Mouse (Mus musculus): ENCODE measurements at regions not wholly inside any gene's neighbourhood (a gene's known extent, or its start where the extent isn't known, plus 50 kb on each side); places are given as distances from the start of the nearest gene placed in this dataset.
"Not testable (repeated sequence)": the region's sequence is repeated elsewhere in the genome, so short reads cannot be mapped to it uniquely, and the experiment has no call there.

- not testable (repeated sequence) for DNase-seq (ENCODE audit: low read depth, low spot score)
Observed at GRCm38 (mm10) chr4:81519151-81519550, 76.5 kb upstream of the Mpdz start.

GRCm38 (mm10) chr4:81514547-81514946 lies 71.9 kb upstream of the Mpdz start:
- DNase-seq (ENCODE audit: low read depth, low spot score): no peak

GRCm38 (mm10) chr4:81512396-81512795 lies 69.8 kb upstream of the Mpdz start:
- DNase-seq (ENCODE audit: low read depth, low spot score): no peak

DNA sequence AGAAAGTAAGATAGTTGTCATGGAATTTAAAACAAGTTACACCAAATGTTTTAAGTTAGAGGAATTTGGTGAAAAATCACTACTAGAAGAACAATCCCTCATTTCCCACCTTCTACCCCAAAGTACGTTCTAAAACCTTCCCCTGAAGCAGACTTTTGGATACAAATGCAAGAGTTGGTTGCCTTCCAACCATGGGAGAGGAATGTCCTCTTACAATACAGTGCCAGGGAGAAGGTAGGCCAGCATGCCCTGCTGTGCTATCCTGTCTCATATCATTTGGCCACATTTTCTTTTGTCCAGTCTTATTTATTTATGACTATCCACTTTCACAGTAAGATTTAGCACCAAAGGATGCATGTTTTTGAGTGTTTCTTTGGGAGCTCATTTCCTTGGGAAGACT lies 66.2 kb upstream of the Mpdz start:
- no peak for DNase-seq (ENCODE audit: low read depth, low spot score)

DNA sequence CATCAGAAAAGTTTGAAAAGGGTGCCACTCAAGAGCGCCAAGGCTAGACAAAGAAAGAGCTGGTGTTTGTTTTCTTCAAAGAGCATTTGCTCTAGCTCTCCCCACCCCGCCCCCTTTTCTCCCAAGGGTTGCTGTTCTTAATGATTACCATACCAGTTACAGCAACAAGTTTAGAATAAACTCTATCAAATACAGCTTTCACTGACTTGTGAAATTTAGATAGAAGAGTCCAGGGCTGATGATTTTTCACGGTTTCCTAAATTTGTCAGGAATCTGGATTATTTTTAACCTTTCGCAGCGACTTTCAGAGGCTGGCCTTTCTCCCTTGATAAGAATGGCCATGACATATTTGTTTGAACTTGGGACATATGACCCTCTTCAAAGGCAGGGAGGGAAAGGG lies 64.2 kb upstream of the Mpdz start:
- no peak for DNase-seq (ENCODE audit: low read depth, low spot score)

DNA sequence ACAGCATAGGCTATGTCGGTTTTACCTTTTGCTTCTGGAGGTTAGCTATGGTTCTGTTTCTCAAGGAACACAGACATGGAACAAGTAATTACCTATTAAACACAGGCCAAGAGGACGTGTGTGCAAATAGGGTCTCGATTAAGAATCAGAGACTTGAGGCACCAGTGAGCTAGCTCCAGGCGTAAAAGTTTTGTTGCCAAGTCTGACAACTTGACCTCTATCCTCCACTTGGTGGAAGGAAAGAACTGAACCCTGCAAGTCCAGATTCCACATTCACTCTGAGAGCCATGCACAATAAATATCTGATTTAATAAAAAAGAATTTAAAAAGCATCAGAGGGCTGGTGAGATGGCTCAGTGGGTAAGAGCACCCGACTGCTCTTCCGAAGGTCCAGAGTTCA lies 63.7 kb upstream of the Mpdz start:
- DNase-seq (ENCODE audit: low read depth, low spot score): no peak

GRCm38 (mm10) chr4:81505096-81505495 lies 62.5 kb upstream of the Mpdz start:
- DNase-seq (ENCODE audit: low read depth, low spot score): no peak

DNA sequence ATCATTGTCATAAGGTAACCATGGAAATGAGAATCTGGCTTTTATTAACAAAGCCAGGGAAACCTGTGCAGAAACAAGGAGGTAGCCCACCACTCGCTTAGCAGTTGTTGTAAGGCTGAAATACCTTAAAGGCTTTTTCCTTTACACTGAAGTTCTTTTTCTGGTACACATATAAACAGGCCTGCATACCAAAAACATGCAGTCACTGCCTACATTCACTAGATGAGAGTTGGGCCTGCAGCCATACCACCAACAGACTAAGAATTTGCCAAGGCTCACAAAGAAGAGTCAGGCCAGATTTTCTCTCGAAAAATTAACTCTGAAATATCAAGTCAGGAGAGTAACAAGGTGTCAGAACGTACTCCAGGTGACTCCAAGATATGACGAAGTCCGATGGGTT lies 61.3 kb upstream of the Mpdz start:
- DNase-seq (ENCODE audit: low read depth, low spot score): no peak

- no peak for DNase-seq (ENCODE audit: low read depth, low spot score)
Observed at GRCm38 (mm10) chr4:81501802-81502201, 59.2 kb upstream of the Mpdz start.

DNA sequence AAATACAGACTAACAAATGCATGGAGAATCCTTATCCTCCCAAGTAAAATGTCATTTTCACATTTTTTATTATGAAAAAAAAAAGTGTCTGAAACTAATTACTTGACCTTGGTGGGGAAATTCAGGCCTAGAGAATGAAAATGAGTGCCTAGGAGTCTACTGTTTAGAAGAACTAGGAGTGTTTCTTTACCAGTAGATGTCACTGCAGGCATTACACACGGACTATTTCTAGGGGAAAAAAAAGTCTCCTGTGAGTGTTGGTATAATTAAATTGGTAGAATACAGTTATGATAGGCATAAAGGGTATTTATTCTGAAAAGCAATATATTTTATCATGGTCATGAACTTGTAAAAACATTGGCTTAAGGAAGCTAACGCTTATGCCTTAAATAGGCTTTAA lies 55.5 kb upstream of the Mpdz start:
- no peak for DNase-seq (ENCODE audit: low read depth, low spot score)

GRCm38 (mm10) chr4:81492811-81493210 lies 50.2 kb upstream of the Mpdz start:
- no peak for DNase-seq (ENCODE audit: low read depth, low spot score)

Data from ZHBTc4 (cell line).